Mouse (Mus musculus) macrophage (primary cell): ENCODE data around the gene Bsdc1. TPM values are rescaled to one million over a fixed set of nuclear protein-coding genes. Genes with fewer than 3 reads are reported as not detected.
"Not testable (repeated sequence)": the region's sequence is repeated elsewhere in the genome, so short reads cannot be mapped to it uniquely, and the experiment has no call there.

Experiments
- H3K27ac ChIP-seq: fragments of 350-480 bp; formaldehyde crosslinking; 2 replicates; pipeline ENCODE4 v1.9.0; 2021
- H3K36me3 ChIP-seq: fragments of 350-480 bp; formaldehyde crosslinking; 2 replicates; pipeline ENCODE4 v1.9.0; 2021; ENCODE audit errors: inconsistent target
- H3K4me3 ChIP-seq: fragments of 350-480 bp; formaldehyde crosslinking; 2 replicates; pipeline ENCODE4 v1.9.0; 2021; ENCODE audit errors: inconsistent target
- H3K79me2 ChIP-seq: fragments of 350-480 bp; formaldehyde crosslinking; 2 replicates; pipeline ENCODE4 v1.9.0; 2021; ENCODE audit errors: inconsistent target
- WGBS: methylation state at CpG from one replicate; pipeline ENCODE4 v1.1.7; 2026; ENCODE audit warnings: inconsistent platforms; ENCODE audit not compliant: missing documents; 5-methylcytosine and 5-hydroxymethylcytosine counted together
- polyA plus RNA-seq: library from polyadenylated mRNA; stranded (reverse); fragments of 250-400 nt; gene quantifications from 3 replicates; pipeline ENCODE4 v1.2.4, GENCODE M21; 2018; ENCODE audit warnings: inconsistent platforms

Bsdc1 gene
- polyA plus RNA-seq, 1 experiment from 2014 or later = 25.7 TPM

- no peak overlapping the region; the same call in 1 of the 2 replicates for H3K4me3 ChIP-seq
- H3K27ac ChIP-seq = no peak overlapping the region
- WGBS = 2% methylated on average over 38 of the region's 57 CpGs
- H3K79me2 ChIP-seq = peaks cover 6% of the 10 kb centered on the region; the same call in 1 of the 2 replicates
- peaks cover 18% of the 10 kb centered on the region; the same call in 1 of the 2 replicates for H3K36me3 ChIP-seq
These were observed 52.5 kb downstream of the Bsdc1 start for GRCm38 (mm10) chr4:129513891-129514290.

GRCm38 (mm10) chr4:129514300-129514898 is 53.0 kb downstream of the Bsdc1 start:
- whole genome bisulfite sequencing = 5% methylated on average over 32 of the region's 35 CpGs
- Histone ChIP-seq H3K36me3 (peaks cover 19% of the 10 kb centered on the region; the same call in 1 of the 2 replicates), H3K79me2 (peaks cover 6% of the 10 kb centered on the region; the same call in 1 of the 2 replicates), H3K27ac (no peak overlapping the region), H3K4me3 (no peak overlapping the region; the same call in 1 of the 2 replicates)

DNA sequence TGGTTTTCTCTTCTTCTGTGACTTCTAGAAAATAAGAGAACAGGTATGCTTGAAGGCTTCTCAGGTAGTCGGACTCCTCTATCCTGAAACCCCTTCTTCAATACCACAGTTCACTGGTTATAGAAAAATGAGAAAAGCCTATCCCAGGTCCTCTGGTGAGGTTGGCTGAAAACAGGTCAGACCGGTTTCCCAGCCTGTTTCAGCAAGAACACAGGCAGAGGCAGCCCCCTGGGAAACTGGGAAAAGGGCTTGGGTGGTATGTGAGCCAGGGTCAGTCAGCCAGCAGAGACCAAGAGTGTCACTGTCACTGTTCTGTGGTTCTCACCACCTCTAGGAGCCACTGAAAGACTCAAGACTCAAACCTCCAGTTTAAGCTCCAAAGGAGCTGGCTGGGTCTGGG is 55.5 kb downstream of the Bsdc1 start:
- Histone ChIP-seq H3K27ac (no peak overlapping the region), H3K36me3 (peaks cover 36% of the 10 kb centered on the region), H3K4me3 (no peak overlapping the region), H3K79me2 (peaks cover 6% of the 10 kb centered on the region; the same call in 1 of the 2 replicates)
- WGBS = 89% methylated on average over 2 of the region's 2 CpGs

DNA sequence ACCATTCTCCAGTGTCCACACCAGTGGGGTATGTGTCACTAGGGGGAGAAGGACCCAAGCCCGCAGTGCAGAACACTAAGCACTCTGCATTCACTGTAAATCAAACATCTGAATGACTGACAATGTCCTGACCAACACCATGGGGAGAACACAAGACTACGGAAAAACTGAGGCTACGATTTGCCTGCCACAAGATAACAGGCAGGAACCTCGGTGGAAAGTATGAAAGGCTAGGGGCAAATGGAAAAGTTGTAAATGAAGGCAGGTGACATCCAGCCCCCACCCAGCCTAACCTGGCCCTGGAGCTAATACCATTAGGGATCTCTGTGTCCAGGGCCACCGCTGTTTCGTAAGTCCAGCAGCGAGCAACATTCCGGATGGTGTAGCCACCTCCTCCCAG is 57.1 kb downstream of the Bsdc1 start:
- peaks cover 6% of the 10 kb centered on the region; the same call in 1 of the 2 replicates for H3K79me2 ChIP-seq
- no peak overlapping the region for H3K27ac ChIP-seq
- WGBS = 93% methylated on average over 8 of the region's 8 CpGs
- H3K4me3 ChIP-seq = no peak overlapping the region
- peaks cover 51% of the 10 kb centered on the region for H3K36me3 ChIP-seq

DNA sequence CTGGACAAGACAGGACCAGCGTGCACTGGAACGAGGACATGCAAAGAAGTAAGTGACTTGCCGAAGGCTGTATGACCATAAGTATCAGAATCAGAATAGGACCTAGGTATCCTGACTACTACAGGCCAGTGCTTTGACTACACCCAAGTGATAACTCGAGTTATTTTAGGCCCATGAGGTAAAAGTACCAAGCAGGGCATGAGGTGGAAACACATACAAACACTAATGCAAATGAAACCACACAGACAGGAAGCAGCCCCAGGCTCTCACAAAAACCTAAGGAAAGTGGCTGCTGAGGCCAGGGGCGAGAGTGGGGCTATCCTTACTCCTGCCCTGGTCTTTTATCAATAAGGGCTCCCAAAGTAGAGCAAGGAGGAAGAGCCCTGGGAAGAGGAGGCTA is 64.0 kb downstream of the Bsdc1 start:
- peaks cover 64% of the 10 kb centered on the region for H3K36me3 ChIP-seq
- 86% methylated on average over 5 of the region's 5 CpGs for WGBS
- H3K79me2 ChIP-seq = no peaks in the 10 kb centered on the region; the same call in 1 of the 2 replicates
- no peak overlapping the region for H3K27ac ChIP-seq
- H3K4me3 ChIP-seq = no peak overlapping the region

DNA sequence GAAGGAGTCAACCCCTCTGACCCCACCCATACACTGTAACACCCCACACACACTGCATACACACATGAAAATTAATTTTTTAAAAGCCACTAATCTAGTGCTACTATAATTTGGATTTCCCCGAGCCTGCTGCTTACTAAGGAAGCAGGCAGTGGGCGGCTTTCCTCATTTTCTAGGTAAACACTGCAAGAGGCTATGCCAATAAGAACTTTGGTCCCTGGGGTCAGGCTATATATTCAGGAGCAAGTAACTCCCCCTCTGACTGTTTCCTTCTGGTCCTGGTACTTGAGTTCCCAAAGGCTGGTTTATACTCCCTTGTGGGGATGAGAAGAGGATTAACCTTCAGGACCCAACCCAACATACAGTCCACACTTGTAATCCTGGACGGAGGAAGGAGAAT is 64.5 kb downstream of the Bsdc1 start:
- H3K79me2 ChIP-seq = no peaks in the 10 kb centered on the region; the same call in 1 of the 2 replicates
- 85% methylated on average over 3 of the region's 3 CpGs for WGBS
- no peak overlapping the region for H3K27ac ChIP-seq
- no peak overlapping the region for H3K4me3 ChIP-seq
- peaks cover 60% of the 10 kb centered on the region for H3K36me3 ChIP-seq

- 92% methylated on average over 3 of the region's 6 CpGs for WGBS
These were observed 67.5 kb downstream of the Bsdc1 start for GRCm38 (mm10) chr4:129528901-129529300.

More at GRCm38 (mm10) chr4:129528901-129529300, 67.5 kb downstream of the Bsdc1 start:
- H3K79me2 ChIP-seq, H3K27ac ChIP-seq, H3K4me3 ChIP-seq: not testable (repeated sequence)
- peaks cover 45% of the 10 kb centered on the region for H3K36me3 ChIP-seq

Other genes with a start within 250 kb of the Bsdc1 start
- 33.1 to 77.6 TPM (median 57.0 TPM) in 3 replicates for gene C77080, start 200.2 kb upstream of the Bsdc1 start, polyA plus RNA-seq
- 0.06 TPM in 1 of 3 replicates, not detected in the others for gene Sync, start 174.0 kb upstream of the Bsdc1 start, polyA plus RNA-seq
- gene Rbbp4, start 126.2 kb upstream of the Bsdc1 start, polyA plus RNA-seq = 32.9 to 76.1 TPM (median 53.5 TPM) in 3 replicates
- gene Zbtb8os, start 125.9 kb upstream of the Bsdc1 start, polyA plus RNA-seq = 45.1 to 98.1 TPM (median 63.4 TPM) in 3 replicates
- gene Zbtb8a, start 83.5 kb upstream of the Bsdc1 start, polyA plus RNA-seq = 2.0 to 3.6 TPM (median 3.3 TPM) in 3 replicates
- not detected in 3 replicates for gene Zbtb8b, start 20.7 kb upstream of the Bsdc1 start, polyA plus RNA-seq
- gene Tssk3, start 29.4 kb downstream of the Bsdc1 start, polyA plus RNA-seq = not detected in 3 replicates
- gene Fam229a, start 29.6 kb downstream of the Bsdc1 start, polyA plus RNA-seq = not detected in 3 replicates
- gene Marcksl1, start 52.0 kb downstream of the Bsdc1 start, polyA plus RNA-seq = 18.5 to 109 TPM (median 91.5 TPM) in 3 replicates
- 45.9 to 65.7 TPM (median 51.4 TPM) in 3 replicates for gene Hdac1, start 81.1 kb downstream of the Bsdc1 start, polyA plus RNA-seq
- 0.19 to 0.57 TPM (median 0.27 TPM) in 3 replicates for gene Lck, start 112.1 kb downstream of the Bsdc1 start, polyA plus RNA-seq
- gene Fam167b, start 117.0 kb downstream of the Bsdc1 start, polyA plus RNA-seq = not detected in 3 replicates
- 58.7 to 140 TPM (median 87.3 TPM) in 3 replicates for gene Eif3i, start 139.1 kb downstream of the Bsdc1 start, polyA plus RNA-seq
- gene Tmem234, start 139.1 kb downstream of the Bsdc1 start, polyA plus RNA-seq = 91.3 to 152 TPM (median 129 TPM) in 3 replicates
- 0.47 to 0.77 TPM in 2 of 3 replicates, not detected in the other for gene Dcdc2b, start 152.7 kb downstream of the Bsdc1 start, polyA plus RNA-seq
- 7.5 to 12.3 TPM (median 8.9 TPM) in 3 replicates for gene Iqcc, start 157.5 kb downstream of the Bsdc1 start, polyA plus RNA-seq
- gene Ccdc28b, start 162.4 kb downstream of the Bsdc1 start, polyA plus RNA-seq = 12.7 to 15.3 TPM (median 14.1 TPM) in 3 replicates
- 34.1 to 39.3 TPM (median 37.5 TPM) in 3 replicates for gene Txlna, start 179.5 kb downstream of the Bsdc1 start, polyA plus RNA-seq
- gene Kpna6, start 211.2 kb downstream of the Bsdc1 start, polyA plus RNA-seq = 30.7 to 40.5 TPM (median 31.0 TPM) in 3 replicates
- 4.1 to 7.6 TPM (median 5.6 TPM) in 3 replicates for gene Tmem39b, start 235.3 kb downstream of the Bsdc1 start, polyA plus RNA-seq